Mouse (Mus musculus) common myeloid progenitor, adult 5-6 weeks (primary cell): Measurements from ENCODE around the gene Ckb. TPM values are rescaled to one million over a fixed set of nuclear protein-coding genes. Genes with fewer than 3 reads are reported as not detected.
"Not testable (repeated sequence)": the region's sequence is repeated elsewhere in the genome, so short reads cannot be mapped to it uniquely, and the experiment has no call there.

Experiments
- ATAC-seq: replicated peaks from 2 replicates; pipeline ENCODE4 v1.8.0; 2016; ENCODE audit warnings: low read depth, mild to moderate bottlenecking, moderate TSS enrichment, inconsistent platforms; ENCODE audit not compliant: poor library complexity, severe bottlenecking
- total RNA-seq: library from RNA; stranded (forward); fragments of 200-1000, 187-1606 nt; gene quantifications from 2 replicates; pipeline ENCODE4 v1.2.3, GENCODE M21; 2017

The Ckb gene
- total RNA-seq, 1 experiment from 2014 or later = 1.1 TPM

GRCm38 (mm10) chr12:111670976-111671375 lies 1.2 kb downstream of the Ckb start:
- ATAC-seq = no peak

GRCm38 (mm10) chr12:111670371-111670971 lies 1.7 kb downstream of the Ckb start:
- ATAC-seq = 0 out of 2 replicates have a peak, but pooled peaks have one; percentile 12

GRCm38 (mm10) chr12:111669961-111670360 lies 2.2 kb downstream of the Ckb start:
- ATAC-seq = no peak

GRCm38 (mm10) chr12:111669000-111669788 lies 2.9 kb downstream of the Ckb start:
- no peak for ATAC-seq

- peak; percentile 78 for ATAC-seq
These were observed 3.7 kb downstream of the Ckb start for GRCm38 (mm10) chr12:111668457-111668912.

GRCm38 (mm10) chr12:111667421-111667820 lies 4.7 kb downstream of the Ckb start:
- ATAC-seq = no peak

- ATAC-seq = no peak
These were observed 5.8 kb downstream of the Ckb start for GRCm38 (mm10) chr12:111666380-111666779.

- no peak for ATAC-seq
These were observed 6.9 kb downstream of the Ckb start for GRCm38 (mm10) chr12:111665041-111665880.

- no peak for ATAC-seq
These were observed 7.9 kb downstream of the Ckb start for GRCm38 (mm10) chr12:111664144-111664634.

GRCm38 (mm10) chr12:111663228-111664143 lies 8.7 kb downstream of the Ckb start:
- ATAC-seq = no peak

GRCm38 (mm10) chr12:111661554-111661953 lies 10.6 kb downstream of the Ckb start:
- not testable (repeated sequence) for ATAC-seq

- no peak for ATAC-seq
These were observed 11.5 kb downstream of the Ckb start for GRCm38 (mm10) chr12:111660628-111661027.

- ATAC-seq = no peak
These were observed 12.8 kb downstream of the Ckb start for GRCm38 (mm10) chr12:111659331-111659730.

- ATAC-seq = no peak
These were observed 16.4 kb downstream of the Ckb start for GRCm38 (mm10) chr12:111655695-111656094.

GRCm38 (mm10) chr12:111653434-111653833 lies 18.7 kb downstream of the Ckb start:
- ATAC-seq = peak; percentile 82; the same call in 1 of the 2 replicates

- no peak for ATAC-seq
These were observed 19.2 kb downstream of the Ckb start for GRCm38 (mm10) chr12:111652953-111653352.

GRCm38 (mm10) chr12:111648061-111648645 lies 24.0 kb downstream of the Ckb start:
- peak; percentile 96 for ATAC-seq
